Mouse (Mus musculus): ENCODE results near the gene Sbp.
A peak's percentile ranks its signal among the peaks of the same experiment; 100 is the strongest.
"Not testable (repeated sequence)": the region's sequence is repeated elsewhere in the genome, so short reads cannot be mapped to it uniquely, and the experiment has no call there.

The Sbp gene

GRCm38 (mm10) chr17:23941372-23941771, at the start of gene Sbp:
TSS of gene Sbp (plus strand) at chr17:23941672.
- no peak for DNase-seq

GRCm38 (mm10) chr17:23917158-23917557, 24.3 kb upstream of the Sbp start, which contains the start of gene Dcpp3:
TSS of gene Dcpp3 (plus strand) at chr17:23917458.
- not testable (repeated sequence) for DNase-seq

- peak; percentile 97 for DNase-seq
Observed at GRCm38 (mm10) chr17:23924531-23925007, 16.9 kb upstream of the Sbp start.

GRCm38 (mm10) chr17:23925090-23925493, 16.4 kb upstream of the Sbp start:
- DNase-seq = peak; percentile 88

GRCm38 (mm10) chr17:23931157-23931556, 10.3 kb upstream of the Sbp start:
- DNase-seq = no peak

GRCm38 (mm10) chr17:23947486-23947885, 6.0 kb downstream of the Sbp start:
- not testable (repeated sequence) for DNase-seq

GRCm38 (mm10) chr17:23949068-23949467, 7.6 kb downstream of the Sbp start:
- no peak for DNase-seq

- not testable (repeated sequence) for DNase-seq
Observed at GRCm38 (mm10) chr17:23950828-23951227, 9.4 kb downstream of the Sbp start.

GRCm38 (mm10) chr17:23955174-23955573, 13.7 kb downstream of the Sbp start, which contains the start of gene Sbpl:
TSS of gene Sbpl (minus strand) at chr17:23955274.
- DNase-seq = no peak

- peak; percentile 62 for DNase-seq
Observed at GRCm38 (mm10) chr17:23960084-23960738, 18.7 kb downstream of the Sbp start.

- DNase-seq = no peak
Observed at GRCm38 (mm10) chr17:23961573-23962122, 20.2 kb downstream of the Sbp start.

DNA sequence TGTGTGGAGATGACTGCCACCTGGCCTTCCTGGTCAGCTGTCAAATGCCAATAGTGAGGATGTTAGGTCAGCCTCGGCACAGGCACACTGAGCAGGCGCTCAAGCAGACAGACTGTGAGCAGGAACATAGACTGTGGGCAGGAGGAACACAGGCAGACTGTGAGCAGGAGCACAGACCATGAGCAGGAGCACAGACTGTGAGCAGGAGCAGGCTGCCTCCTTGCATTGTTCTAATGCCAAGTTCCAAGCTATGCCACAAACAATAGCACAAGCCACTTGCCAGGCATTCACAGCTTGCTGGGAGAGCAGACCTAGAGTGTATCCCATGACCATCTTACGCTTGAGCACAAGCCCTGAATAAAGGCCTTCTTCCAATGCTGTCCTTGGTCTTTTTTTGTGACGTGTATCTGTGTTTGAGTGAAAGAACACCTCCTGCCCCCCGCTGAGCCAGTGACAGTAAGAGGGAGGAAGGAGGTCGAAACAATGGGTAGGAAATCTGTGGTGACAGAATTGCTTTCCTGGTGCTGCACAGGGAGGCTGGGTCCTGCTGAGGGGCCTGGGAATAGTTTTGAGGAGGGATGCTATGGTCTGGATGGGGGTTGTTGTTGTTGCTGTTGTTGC, 24.4 kb downstream of the Sbp start:
- peak; percentile 48 for DNase-seq

GRCm38 (mm10) chr17:23966658-23967401, 25.4 kb downstream of the Sbp start:
- no peak for DNase-seq

DNA sequence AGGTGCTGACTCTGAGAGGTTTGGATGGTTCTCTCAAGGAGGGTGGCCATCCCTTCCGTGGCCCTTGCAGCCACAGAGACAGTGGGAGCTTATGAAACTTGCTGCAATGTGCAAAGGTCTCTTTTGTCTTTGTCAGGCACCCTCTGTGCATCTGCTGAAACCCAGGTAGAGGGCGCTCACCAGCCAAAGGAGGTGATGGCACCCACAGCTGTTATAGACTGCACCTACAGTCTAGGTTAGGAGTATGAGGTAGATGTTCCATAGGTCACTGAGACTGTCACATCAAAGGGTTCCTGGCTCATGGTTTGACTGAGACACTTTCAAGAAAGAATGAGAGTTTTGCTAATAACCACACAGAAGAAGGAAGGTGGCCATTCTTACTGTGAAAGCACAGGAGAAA, 27.3 kb downstream of the Sbp start:
- DNase-seq = no peak

- DNase-seq = peak; percentile 45
Observed at GRCm38 (mm10) chr17:23969231-23969630, 27.8 kb downstream of the Sbp start.

DNA sequence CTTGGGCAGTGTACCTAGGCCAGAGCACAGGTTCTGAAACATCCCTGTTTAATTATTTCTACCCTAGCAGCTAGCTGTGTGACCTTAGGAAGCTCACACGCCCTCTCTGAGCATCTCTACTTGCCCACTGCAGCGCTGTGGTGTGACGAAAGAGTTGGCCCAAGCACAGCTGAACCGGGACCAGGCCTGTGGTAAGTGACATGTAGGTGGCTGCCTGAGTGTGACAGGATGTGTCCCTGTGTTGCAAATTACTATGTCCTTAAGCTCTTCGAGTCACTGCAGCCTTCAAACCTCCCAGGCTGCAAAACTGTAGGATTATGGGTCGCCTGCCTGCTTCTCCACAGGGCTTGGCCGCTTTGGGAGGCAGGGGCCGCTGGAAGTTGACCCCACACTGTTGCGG, 29.8 kb downstream of the Sbp start:
- DNase-seq = no peak

GRCm38 (mm10) chr17:23976665-23977064, 35.2 kb downstream of the Sbp start:
- DNase-seq = no peak

DNA sequence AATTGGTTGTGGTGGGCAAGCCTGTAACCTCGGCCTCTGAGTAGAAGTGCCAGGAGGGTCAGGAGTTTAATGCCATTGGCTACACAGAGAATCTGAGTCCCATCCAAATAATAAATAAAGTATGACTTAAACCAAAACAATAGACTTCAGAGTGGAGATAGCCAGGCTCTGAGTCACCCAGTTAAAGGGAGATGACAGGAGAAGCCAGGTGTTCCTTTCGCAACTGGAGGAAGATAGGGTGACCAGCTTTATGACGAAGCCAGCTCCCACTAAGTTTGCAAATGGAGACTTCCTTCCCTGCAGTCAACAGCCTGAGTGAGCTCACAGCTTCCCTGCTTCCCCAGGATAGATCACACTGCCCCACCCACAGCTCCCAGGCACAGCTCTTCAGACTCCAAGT, 38.0 kb downstream of the Sbp start:
- no peak for DNase-seq

GRCm38 (mm10) chr17:23980297-23980909, 38.9 kb downstream of the Sbp start, which contains the start of gene Prss30:
TSS of gene Prss30 (minus strand) at chr17:23980566.
- no peak for DNase-seq

GRCm38 (mm10) chr17:23982912-23983311, 41.4 kb downstream of the Sbp start:
- no peak for DNase-seq

- DNase-seq = no peak
Observed at GRCm38 (mm10) chr17:23984989-23985388, 43.5 kb downstream of the Sbp start.

DNA sequence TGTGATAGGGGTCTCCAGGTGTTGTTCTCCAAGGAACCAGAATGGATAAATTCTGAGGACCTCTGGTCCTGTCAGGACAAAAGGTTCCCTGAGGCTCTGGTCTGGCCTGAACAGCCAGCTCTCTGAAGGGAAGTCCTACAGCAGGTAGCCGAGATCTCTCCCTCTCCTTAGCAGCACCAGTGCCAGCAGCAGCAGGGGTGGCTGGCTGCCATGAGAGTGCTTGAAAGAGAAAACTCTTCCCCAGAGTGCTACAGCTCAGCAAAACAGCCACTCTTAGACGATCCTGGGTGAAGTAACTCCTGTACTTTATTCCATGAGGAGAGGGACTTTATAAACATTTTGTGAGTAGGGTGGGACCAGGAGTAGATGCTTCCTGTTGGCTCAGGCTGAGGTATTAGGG, 48.3 kb downstream of the Sbp start:
- DNase-seq = no peak

Data from cerebellum, adult 11-12 months (tissue).